22 mouse cellular contexts compared by ENCODE assay signal in the genomic region with DNA sequence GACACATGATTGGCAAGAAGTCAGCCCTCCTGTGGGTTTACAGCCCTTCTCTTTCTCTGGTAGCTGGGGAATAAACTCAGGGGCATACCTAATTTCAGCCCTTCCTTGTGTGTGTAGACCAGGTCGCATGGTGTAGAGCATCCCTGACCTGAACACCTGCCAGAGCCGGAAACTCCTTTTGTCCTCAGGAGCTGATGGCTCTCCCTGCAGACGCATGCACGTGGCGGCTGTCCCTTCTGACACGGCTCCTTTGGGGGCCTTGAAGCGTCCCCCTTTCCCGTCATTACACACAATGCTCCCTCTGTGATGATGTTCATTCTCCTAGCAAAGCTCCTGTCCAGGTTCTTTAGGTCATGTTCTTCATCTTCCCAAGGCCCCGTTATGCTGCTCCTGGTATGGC.
"Had no signal": no experiment of that assay in that cellular context is flagged by ENCODE, and none has a peak within 500 bp of the region (broad histone marks: within the 10 kb centered on the region; RNA-seq: fewer than 3 reads in every experiment).

No protein-coding gene starts in this region.

- H3K36me3 ChIP-seq: heart, embryonic 12.5 days; hindbrain, embryonic 13.5 days; hindbrain, embryonic 15.5 days; kidney, embryonic 15.5 days; limb, embryonic 12.5 days; liver, embryonic 13.5 days; liver, embryonic 15.5 days had no signal

- H3K4me1 ChIP-seq: hindbrain, embryonic 15.5 days; kidney, embryonic 15.5 days; limb, embryonic 12.5 days; liver, embryonic 13.5 days; liver, embryonic 15.5 days had no signal

- H3K9ac ChIP-seq: heart, embryonic 12.5 days; hindbrain, embryonic 13.5 days; hindbrain, embryonic 15.5 days; kidney, embryonic 15.5 days; limb, embryonic 12.5 days; liver, embryonic 13.5 days; liver, embryonic 15.5 days had no signal

- H3K27ac ChIP-seq: hindbrain, embryonic 13.5 days; hindbrain, embryonic 15.5 days; hindbrain, postnatal 0 days; kidney, embryonic 15.5 days; kidney, postnatal 0 days; limb, embryonic 12.5 days; liver, embryonic 13.5 days; liver, embryonic 15.5 days had no signal

- ATAC-seq: hindbrain, postnatal 0 days; intestine, embryonic 16.5 days had no signal

- H3K27me3 ChIP-seq: heart, embryonic 12.5 days; hindbrain, embryonic 13.5 days; hindbrain, embryonic 15.5 days; kidney, embryonic 15.5 days; limb, embryonic 12.5 days; liver, embryonic 13.5 days; liver, embryonic 15.5 days had no signal

- H3K9me3 ChIP-seq: heart, embryonic 12.5 days; hindbrain, embryonic 13.5 days; hindbrain, embryonic 15.5 days; kidney, embryonic 15.5 days; limb, embryonic 12.5 days; liver, embryonic 13.5 days; liver, embryonic 15.5 days had no signal

- H3K4me3 ChIP-seq: heart, embryonic 12.5 days; hindbrain, embryonic 13.5 days; hindbrain, embryonic 15.5 days; kidney, embryonic 15.5 days; limb, embryonic 12.5 days; liver, embryonic 13.5 days; liver, embryonic 15.5 days had no signal

- DNase-seq: gastrocnemius, postnatal 14 days; gastrocnemius, postnatal 36 days; heart, adult 18-20 months; heart, postnatal 10 days; kidney, adult 11 months; kidney, adult 2 months; kidney, adult 9 months; kidney, postnatal 14 days; kidney, postnatal 36 days; layer of hippocampus, adult 9-11 months; layer of hippocampus, postnatal 36 days; liver; liver, embryonic 13.5 days had no signal
